Mouse (Mus musculus) embryo, embryonic 11 days (tissue): Measurements from ENCODE around the gene Baiap2.
A peak's percentile ranks its signal among the peaks of the same experiment; 100 is the strongest.

Experiments
- DNase-seq: peaks from one replicate; pipeline ENCODE4 v3.0.0-alpha.2; 2015

The Baiap2 gene

GRCm38 (mm10) chr11:120017011-120017410, 74.4 kb downstream of the Baiap2 start:
- DNase-seq, result no peak

DNA sequence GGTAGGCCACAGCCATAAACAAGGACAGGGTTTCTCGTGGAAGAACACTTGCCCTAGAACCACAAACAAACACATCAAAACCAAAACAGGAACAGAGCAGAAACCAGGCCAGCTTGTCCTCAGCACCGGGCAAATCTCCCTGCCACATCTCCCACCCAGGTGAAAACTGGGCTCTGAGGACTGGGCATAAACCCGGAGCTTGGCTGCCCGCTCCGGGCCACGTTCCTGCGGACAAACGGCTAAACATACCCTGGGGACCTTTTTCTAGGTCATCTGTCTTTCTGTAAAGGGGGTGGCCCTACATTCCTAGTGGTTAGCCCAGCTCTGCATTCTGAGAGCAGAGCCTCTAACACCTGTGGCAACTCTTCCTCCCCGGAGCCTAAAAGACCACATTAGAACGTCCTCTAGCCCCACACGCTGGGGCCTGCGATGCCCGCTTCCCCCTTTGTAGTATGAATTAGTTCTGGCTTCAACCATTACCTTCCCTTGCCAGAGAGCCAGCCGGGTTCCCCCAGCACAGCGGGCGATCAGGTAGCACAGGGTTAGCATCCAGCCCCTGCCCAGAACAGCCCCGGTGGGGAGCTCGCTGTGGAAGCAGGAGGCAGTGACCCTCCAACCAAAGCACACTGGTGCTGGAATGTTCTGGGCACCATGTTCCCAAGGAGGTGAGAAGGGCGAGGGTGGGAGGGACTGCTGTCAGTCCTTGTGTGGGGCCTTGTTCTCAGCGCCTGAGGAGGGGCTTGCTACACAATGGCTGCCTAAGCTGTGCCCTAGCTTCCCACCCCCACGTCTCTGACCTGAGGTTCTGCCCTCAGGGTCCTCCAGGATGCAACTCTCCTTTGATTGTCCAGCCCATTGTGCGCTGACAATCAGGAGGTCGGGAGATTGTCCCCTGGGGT, 77.2 kb downstream of the Baiap2 start:
- peak; percentile 49 for DNase-seq

DNA sequence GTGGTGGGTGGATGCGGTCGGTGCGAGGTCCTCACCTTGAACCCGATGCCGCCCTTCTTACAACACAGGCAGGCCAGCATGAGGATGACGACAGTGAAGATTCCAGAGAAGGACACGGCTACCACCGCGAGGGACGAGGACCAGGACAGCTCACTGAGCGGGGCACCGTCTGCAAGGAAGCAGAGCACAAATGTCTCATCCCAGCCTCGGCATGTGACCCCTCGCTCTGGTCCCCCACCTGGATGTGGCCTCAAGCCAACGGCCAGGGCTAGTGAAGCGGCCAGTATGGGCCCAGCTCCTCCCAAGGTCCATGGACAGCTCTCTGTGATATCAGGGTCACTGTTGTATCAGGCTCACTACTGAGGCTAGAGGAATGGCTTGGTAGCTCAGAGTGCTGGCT, 78.8 kb downstream of the Baiap2 start:
- no peak for DNase-seq

DNA sequence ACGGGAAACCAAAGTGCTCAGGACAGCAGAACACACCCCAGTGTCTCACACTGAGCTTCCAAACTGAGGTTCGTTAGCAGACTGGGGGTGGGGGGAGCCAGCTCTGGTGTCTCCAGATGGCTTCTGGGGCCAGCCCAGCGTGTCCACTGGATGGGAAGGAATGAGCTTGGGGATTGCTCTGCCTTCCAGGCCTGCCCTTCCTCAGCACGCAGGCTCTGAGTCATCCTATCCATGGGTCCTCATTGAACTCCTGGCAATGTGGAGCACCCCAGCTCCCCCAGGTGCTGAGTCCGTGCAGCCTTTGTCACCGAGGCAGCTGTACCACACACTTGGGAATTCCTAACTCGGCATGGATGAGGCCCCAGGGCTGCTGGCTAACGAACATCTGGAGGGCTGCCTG, 79.7 kb downstream of the Baiap2 start:
- DNase-seq, result no peak

GRCm38 (mm10) chr11:120022841-120023240, 80.3 kb downstream of the Baiap2 start:
- no peak for DNase-seq

DNA sequence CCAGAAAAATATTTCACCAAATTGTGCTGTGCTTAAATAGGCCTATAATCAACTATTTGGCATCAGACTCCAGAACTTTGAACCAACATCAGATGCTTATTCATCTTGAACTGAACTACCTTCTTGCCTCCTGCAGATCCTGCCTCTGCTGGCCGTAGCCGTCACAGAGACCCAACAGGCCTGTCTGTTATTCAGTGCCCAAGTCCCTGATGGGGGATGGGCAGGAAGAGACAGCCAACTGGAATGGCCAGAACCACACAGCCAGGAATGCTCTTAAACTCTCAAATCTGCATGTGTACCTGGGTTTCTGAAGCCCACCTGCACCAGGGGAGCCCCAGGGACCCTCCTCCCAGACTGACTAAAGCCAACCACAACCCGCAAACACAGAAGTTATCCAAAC, 84.4 kb downstream of the Baiap2 start:
- no peak for DNase-seq

DNA sequence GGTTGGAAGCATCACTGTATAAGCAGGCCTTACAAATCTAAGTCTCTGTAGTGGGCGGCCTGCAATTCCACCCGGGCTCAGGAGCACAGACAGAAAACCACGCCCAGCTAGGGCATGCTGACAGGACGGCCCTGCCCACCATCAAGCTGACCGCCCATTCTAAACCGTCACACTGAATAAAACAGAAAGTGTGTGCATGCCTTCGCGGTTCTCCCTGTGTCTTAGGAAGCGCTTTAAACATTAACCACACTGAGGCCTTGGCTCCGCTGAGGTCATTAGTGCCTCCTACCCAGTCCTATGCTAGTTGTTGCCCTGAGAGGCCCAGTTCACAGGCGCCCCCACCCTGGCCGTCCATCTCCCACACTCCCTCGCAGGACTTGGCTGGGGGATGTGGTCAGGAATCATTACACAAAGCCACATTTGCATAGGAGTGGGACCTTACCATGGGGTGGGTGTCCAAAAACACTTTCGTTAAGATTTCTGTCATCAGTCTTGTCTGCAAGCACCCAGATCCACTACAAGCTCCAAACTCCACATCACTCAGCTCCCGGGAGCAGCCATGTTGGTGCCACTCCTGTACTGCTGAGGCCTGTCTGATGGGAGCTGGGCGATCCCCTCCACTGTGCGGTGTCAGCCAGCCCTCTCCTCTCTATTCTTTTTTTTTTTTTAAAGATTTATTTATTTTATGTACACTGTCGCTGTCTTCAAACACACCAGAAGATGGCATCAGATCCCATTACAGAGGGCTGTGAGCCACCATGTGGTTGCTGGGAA, 85.9 kb downstream of the Baiap2 start:
- DNase-seq, result no peak

GRCm38 (mm10) chr11:120029431-120030144, 87.0 kb downstream of the Baiap2 start:
- DNase-seq, result no peak

DNA sequence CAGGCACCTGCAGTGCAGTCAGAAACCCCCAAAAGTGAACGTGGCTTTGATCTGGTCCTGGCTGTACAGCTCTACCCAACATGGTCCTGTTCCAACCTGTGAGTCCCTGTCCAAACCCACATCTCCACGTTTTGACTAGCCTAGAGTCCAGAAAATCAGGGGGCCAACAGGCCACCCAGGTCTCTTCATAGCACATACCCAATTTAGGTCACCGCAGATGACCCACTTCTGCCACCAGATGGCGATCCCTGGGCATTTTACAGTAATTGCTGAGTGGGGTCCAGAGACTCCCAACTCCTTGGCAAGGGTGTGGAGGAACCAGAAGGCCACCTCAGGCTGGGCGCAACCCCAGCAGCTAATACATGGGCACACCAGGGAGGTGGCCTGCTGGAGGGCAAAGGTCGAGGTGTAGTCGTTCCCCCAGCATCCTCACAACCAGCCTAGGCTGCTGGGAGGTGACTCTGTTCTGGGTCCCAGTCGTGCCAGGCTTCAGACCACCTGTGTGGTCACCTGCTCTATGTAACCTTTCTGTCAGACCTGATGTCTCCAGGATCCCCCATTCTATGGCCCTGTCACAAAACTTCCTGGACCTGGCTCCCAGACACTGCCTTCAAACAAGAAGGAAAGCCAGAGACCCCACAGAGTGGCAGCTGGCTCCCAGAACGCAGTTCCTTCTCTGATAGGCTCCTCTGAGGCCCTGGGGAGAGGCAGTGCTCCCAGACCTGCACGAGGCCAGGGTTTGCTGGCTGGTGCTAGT, 87.8 kb downstream of the Baiap2 start:
- peak; percentile 80 for DNase-seq

DNA sequence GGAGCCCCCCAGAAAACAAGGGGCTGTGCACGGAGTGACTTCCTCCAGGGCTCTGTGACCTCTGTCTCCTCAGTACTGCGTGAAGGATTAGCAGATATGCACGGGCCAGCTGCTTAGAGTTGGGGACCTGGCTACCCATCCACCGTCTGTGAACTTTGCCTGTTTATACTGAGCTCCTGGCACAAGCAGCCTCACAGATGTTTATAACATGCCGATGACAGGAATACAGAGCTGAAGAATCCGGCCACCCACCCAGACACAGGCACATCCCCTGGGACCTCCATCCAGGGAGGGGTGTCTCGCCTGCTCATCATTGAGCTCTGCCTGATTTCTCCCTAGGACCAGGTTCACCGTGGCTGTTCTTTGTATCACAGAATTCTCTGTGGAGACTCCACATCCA, 89.5 kb downstream of the Baiap2 start:
- no peak for DNase-seq

- DNase-seq, result no peak
These were observed 90.9 kb downstream of the Baiap2 start for GRCm38 (mm10) chr11:120033473-120033872.

GRCm38 (mm10) chr11:120034306-120034705, 91.7 kb downstream of the Baiap2 start:
- DNase-seq, result no peak

GRCm38 (mm10) chr11:120034762-120035161, 92.2 kb downstream of the Baiap2 start:
- no peak for DNase-seq

DNA sequence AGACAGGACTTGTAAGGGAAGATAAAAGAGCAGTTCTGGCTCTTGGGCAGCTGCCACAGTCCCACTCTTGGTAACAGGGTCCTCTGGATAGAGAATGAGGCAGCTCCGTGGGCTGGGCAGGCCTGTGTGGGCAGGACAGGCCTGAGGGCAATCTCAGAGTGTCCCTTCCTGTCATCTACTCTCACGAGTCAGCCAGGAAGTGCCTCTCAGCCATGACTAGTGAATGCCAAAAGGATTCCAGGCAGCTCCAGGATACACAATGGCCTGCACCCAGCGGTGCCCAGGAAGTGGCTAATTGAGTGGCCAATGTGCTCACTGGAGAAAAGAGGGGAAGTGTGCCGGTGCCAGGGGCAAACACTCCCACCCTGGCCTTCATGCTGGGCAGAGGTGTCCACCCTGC, 97.0 kb downstream of the Baiap2 start:
- no peak for DNase-seq

DNA sequence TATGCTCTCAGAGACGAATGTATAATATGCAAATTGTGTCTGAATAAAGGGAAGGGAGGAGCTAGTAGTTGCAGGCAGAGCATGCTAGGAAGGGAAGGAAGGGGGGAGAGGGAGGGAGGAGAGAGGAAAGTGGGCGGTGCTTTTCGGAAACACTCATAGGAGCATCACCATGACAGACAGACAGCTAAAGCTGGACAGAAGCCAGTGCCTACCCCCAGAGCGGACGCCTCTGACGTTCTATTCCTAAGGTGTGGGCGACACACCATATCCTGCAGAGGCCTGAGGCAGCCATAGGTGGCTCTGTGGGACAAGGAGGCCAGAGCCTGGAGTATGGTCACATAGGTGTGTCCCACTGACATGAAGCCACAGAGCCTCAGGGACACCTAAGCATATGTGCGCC, 97.9 kb downstream of the Baiap2 start:
- DNase-seq, result no peak

DNA sequence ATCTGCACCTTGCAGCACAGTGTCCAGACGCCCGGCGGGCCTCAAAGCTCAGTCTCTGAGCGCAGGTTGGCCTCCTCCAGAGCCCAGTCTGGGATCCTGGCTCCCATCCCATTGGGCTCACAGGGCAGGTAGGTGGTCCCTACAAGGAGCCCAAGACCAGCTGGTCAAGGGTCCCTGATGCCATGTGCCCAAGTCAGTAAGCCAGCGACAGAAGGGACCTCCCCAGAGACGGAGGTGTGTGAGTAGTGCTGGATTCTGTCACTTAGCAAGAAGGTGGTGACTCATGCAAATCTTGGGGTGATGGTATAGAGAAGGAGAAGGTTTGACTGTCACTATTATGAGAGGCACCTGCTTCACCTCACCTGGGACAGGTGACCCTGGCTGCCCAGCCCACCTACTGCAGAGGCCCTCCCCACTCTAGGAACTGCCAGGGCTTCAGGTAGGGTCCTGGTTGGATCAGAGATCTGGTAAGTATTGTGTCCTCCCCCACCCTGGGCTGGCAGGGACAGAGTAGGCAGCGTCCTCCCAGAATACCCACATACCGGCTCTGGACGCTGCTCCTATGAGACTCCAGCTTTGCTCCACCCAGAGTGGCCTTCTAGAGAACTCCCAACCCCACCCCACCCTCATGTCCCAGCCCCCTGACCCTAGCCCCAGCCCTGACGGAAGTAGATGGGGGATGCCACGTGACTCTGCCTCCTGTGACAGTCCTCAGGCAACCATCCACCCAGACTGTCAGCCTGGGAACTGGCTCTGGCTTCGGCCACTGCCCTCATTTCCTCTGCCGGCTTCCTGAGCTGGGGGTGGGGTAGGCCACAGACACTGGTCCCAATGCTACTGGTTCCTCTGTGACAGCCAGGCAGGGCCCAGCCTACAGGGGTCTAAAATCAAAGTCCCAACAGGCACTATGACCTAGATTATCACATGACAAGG, 98.9 kb downstream of the Baiap2 start:
- no peak for DNase-seq

- DNase-seq, result no peak
These were observed 99.7 kb downstream of the Baiap2 start for GRCm38 (mm10) chr11:120042141-120042838.

- DNase-seq, result no peak
These were observed 102.8 kb downstream of the Baiap2 start for GRCm38 (mm10) chr11:120045341-120045740.

- no peak for DNase-seq
These were observed 103.4 kb downstream of the Baiap2 start for GRCm38 (mm10) chr11:120045839-120046552.

DNA sequence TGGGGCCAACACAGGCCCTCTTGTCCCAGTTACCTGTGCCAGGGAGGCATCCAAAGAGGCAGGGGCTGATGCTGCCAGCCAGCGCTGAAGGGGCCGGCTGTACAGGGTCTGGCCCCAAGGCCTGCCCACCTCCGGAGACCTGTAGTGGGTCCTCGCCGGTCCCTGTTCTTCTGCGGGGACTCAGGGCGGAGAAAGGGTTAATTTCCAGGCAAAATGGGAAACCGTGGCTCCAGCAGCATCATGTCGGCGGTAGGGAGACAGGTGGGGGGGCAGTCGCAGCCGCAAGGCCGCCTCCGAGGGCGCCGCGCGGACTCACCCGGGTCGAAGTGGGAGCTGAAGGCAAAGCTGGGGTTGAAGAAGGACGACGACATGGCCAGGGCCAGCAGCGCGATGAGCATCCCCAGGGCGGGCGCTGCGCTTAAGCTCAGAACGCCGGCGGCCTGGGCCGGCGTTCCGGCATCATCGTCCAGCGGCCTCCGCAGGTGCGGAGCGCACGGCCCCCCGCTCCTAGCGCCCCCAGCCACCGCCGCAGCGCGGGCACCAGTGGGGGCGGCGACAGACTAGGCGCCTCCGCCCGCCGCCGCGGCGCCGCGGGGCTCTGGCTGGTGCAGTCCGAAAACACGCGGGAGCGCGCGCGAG, 104.1 kb downstream of the Baiap2 start, which contains the start of gene Aatk:
TSS of gene Aatk (minus strand) at position 615 of the 639 bp plus-strand sequence.
- DNase-seq, result peak; percentile 67
